Mouse (Mus musculus): ENCODE measurements around the gene 1110051M20Rik. TPM values are rescaled to one million over a fixed set of nuclear protein-coding genes. Genes with fewer than 3 reads are reported as not detected.
"Not testable (repeated sequence)": the region's sequence is repeated elsewhere in the genome, so short reads cannot be mapped to it uniquely, and the experiment has no call there.

1110051M20Rik gene
- polyA plus RNA-seq, 1 experiment = not detected

GRCm38 (mm10) chr2:91254725-91255380 lies 189.7 kb downstream of the 1110051M20Rik start:
- TF ChIP-seq POLR2A (IDR thresholded peaks at IDR 0.05; ENCODE audit: insufficient read depth, low read depth, low read length) = no peak
- TF ChIP-seq CTCF (IDR thresholded peaks at IDR 0.05; ENCODE audit: insufficient read depth, low read depth, low read length) = no peak
- no peak overlapping the region for H3K4me3 ChIP-seq (ENCODE audit: insufficient read depth, low read depth, low read length)
- 64% methylated on average over 8 of the region's 8 CpGs for WGBS
- H3K4me1 ChIP-seq (ENCODE audit: control insufficient read depth, insufficient read depth, low read length) = peaks cover 18% of the 10 kb centered on the region
- no peak overlapping the region for H3K27ac ChIP-seq (ENCODE audit: insufficient read depth, low read depth, low read length)

DNA sequence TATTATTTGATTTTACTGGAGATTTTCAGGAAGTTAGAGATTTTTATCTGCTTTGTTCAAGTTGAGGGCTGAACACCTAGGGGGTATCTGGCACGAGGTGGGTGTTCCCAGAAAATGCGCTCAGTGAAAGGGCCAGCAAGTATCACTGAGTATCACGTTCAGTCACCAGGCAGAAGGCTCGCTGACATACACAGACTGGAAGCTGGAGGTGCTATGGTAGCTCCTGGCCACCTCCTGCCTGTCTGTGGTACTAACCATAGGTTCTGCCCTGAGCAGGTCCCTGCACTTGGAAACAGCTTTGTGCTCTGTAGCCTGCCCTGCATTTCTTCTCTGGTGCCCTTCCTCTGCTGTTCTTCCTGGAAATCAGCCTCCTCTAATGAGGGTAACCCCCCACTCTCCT lies 192.0 kb downstream of the 1110051M20Rik start:
- H3K27ac ChIP-seq (ENCODE audit: insufficient read depth, low read depth, low read length) = no peak overlapping the region
- WGBS = 62% methylated on average over 4 of the region's 4 CpGs
- H3K4me3 ChIP-seq (ENCODE audit: insufficient read depth, low read depth, low read length) = no peak overlapping the region
- H3K4me1 ChIP-seq (ENCODE audit: control insufficient read depth, insufficient read depth, low read length) = peaks cover 12% of the 10 kb centered on the region
- TF ChIP-seq CTCF (IDR thresholded peaks at IDR 0.05; ENCODE audit: insufficient read depth, low read depth, low read length) (no peak), POLR2A (IDR thresholded peaks at IDR 0.05; ENCODE audit: insufficient read depth, low read depth, low read length) (no peak)

- H3K4me1 ChIP-seq (ENCODE audit: control insufficient read depth, insufficient read depth, low read length) = peaks cover 7% of the 10 kb centered on the region
- no peak overlapping the region for H3K27ac ChIP-seq (ENCODE audit: insufficient read depth, low read depth, low read length)
- H3K4me3 ChIP-seq (ENCODE audit: insufficient read depth, low read depth, low read length) = no peak overlapping the region
- no peak for TF ChIP-seq POLR2A (IDR thresholded peaks at IDR 0.05; ENCODE audit: insufficient read depth, low read depth, low read length)
- TF ChIP-seq CTCF (IDR thresholded peaks at IDR 0.05; ENCODE audit: insufficient read depth, low read depth, low read length) = no peak
- WGBS = 70% methylated on average over 4 of the region's 4 CpGs
These were observed 192.5 kb downstream of the 1110051M20Rik start for GRCm38 (mm10) chr2:91252001-91252400.

- peaks cover 3% of the 10 kb centered on the region; the same call in 1 of the 2 replicates for H3K4me1 ChIP-seq (ENCODE audit: control insufficient read depth, insufficient read depth, low read length)
- no peak overlapping the region for H3K27ac ChIP-seq (ENCODE audit: insufficient read depth, low read depth, low read length)
- TF ChIP-seq POLR2A (IDR thresholded peaks at IDR 0.05; ENCODE audit: insufficient read depth, low read depth, low read length) = no peak
- TF ChIP-seq CTCF (IDR thresholded peaks at IDR 0.05; ENCODE audit: insufficient read depth, low read depth, low read length) = no peak
- H3K4me3 ChIP-seq (ENCODE audit: insufficient read depth, low read depth, low read length) = no peak overlapping the region
- 89% methylated on average over 4 of the region's 4 CpGs for WGBS
These were observed 196.1 kb downstream of the 1110051M20Rik start for GRCm38 (mm10) chr2:91248366-91248765.

GRCm38 (mm10) chr2:91244557-91245228 lies 199.8 kb downstream of the 1110051M20Rik start:
- Histone ChIP-seq H3K27ac (ENCODE audit: insufficient read depth, low read depth, low read length) (no peak overlapping the region), H3K4me3 (ENCODE audit: insufficient read depth, low read depth, low read length) (no peak overlapping the region), H3K4me1 (ENCODE audit: control insufficient read depth, insufficient read depth, low read length) (peaks cover 3% of the 10 kb centered on the region; the same call in 1 of the 2 replicates)
- 79% methylated on average over 5 of the region's 5 CpGs for WGBS
- TF ChIP-seq POLR2A (IDR thresholded peaks at IDR 0.05; ENCODE audit: insufficient read depth, low read depth, low read length) (no peak), CTCF (IDR thresholded peaks at IDR 0.05; ENCODE audit: insufficient read depth, low read depth, low read length) (no peak)

GRCm38 (mm10) chr2:91243416-91243815 lies 201.1 kb downstream of the 1110051M20Rik start:
- H3K27ac ChIP-seq (ENCODE audit: insufficient read depth, low read depth, low read length) = no peak overlapping the region
- peaks cover 3% of the 10 kb centered on the region; the same call in 1 of the 2 replicates for H3K4me1 ChIP-seq (ENCODE audit: control insufficient read depth, insufficient read depth, low read length)
- TF ChIP-seq POLR2A (IDR thresholded peaks at IDR 0.05; ENCODE audit: insufficient read depth, low read depth, low read length) (no peak), CTCF (IDR thresholded peaks at IDR 0.05; ENCODE audit: insufficient read depth, low read depth, low read length) (no peak)
- 33% methylated on average over 3 of the region's 3 CpGs for WGBS
- no peak overlapping the region for H3K4me3 ChIP-seq (ENCODE audit: insufficient read depth, low read depth, low read length)

- H3K27ac ChIP-seq (ENCODE audit: insufficient read depth, low read depth, low read length) = no peak overlapping the region
- 69% methylated on average over 5 of the region's 5 CpGs for WGBS
These were observed 202.0 kb downstream of the 1110051M20Rik start for GRCm38 (mm10) chr2:91242547-91242946.

GRCm38 (mm10) chr2:91237511-91238080 lies 206.9 kb downstream of the 1110051M20Rik start:
- not testable (repeated sequence) for H3K4me1 ChIP-seq (ENCODE audit: control insufficient read depth, insufficient read depth, low read length)
- WGBS = 12% methylated on average over 4 of the region's 4 CpGs
- Histone ChIP-seq H3K27ac (ENCODE audit: insufficient read depth, low read depth, low read length) (peak overlapping the region; percentile 92), H3K4me3 (ENCODE audit: insufficient read depth, low read depth, low read length) (peak overlapping the region; percentile 67)

More at GRCm38 (mm10) chr2:91242547-91242946, 202.0 kb downstream of the 1110051M20Rik start:
- Histone ChIP-seq H3K4me3 (ENCODE audit: insufficient read depth, low read depth, low read length) (no peak overlapping the region), H3K4me1 (ENCODE audit: control insufficient read depth, insufficient read depth, low read length) (peaks cover 3% of the 10 kb centered on the region; the same call in 1 of the 2 replicates)
- TF ChIP-seq POLR2A (IDR thresholded peaks at IDR 0.05; ENCODE audit: insufficient read depth, low read depth, low read length) (no peak), CTCF (IDR thresholded peaks at IDR 0.05; ENCODE audit: insufficient read depth, low read depth, low read length) (no peak)
